Comparison of ENCODE assay signal across 8 mouse cellular contexts in the genomic region with DNA sequence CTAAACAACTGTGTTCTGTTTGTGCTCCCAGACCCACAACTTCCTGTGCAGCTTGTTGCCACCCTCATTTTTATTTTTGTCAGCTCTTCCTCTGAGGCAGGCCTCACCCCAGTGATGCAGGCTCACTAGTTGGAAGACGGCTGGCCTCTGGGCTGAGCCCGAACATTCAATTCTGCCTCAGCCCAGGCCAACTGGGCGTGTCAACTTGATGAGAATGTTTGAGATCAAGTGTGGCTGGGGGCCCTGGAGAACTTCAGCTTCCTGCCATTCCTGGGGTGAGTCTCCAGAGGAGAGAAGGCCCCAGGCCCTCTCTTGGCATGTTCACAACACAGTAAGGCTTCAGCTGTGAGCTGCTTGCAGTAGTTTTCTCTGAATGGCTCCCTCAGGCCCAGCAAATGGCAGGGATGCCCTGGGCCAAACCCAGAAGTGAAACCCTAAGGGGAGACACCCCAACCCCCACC. TPM values are rescaled to one million over a fixed set of nuclear protein-coding genes. Genes with fewer than 3 reads are reported as not detected.
DNase-seq lines count a peak whose midpoint lies in the region; ATAC-seq lines count a peak whose summit lies in the region.

No protein-coding gene starts in this region.

- ATAC-seq in midbrain, embryonic 14.5 days (ENCODE audit: low FRiP score, low TSS enrichment), result no peak

- H3K27ac ChIP-seq in midbrain, embryonic 14.5 days (replicated peaks; ENCODE audit: low read depth, low read length), result no peak overlapping the region

- no peaks in the 10 kb centered on the region for H3K27me3 ChIP-seq in midbrain, embryonic 14.5 days (ENCODE audit: control insufficient read depth, insufficient read depth, low read length)

- no peak overlapping the region for H3K4me3 ChIP-seq in midbrain, embryonic 14.5 days (replicated peaks; ENCODE audit: low read depth, low read length)

- no peaks in the 10 kb centered on the region for H3K36me3 ChIP-seq in midbrain, embryonic 14.5 days (ENCODE audit: control insufficient read depth, insufficient read depth, low read length)

- WGBS in midbrain, embryonic 14.5 days, result 82% methylated on average over 3 of the region's 3 CpGs

- H3K9ac ChIP-seq in midbrain, embryonic 14.5 days (replicated peaks; ENCODE audit: low read length), result no peak overlapping the region

- no peaks in the 10 kb centered on the region for H3K4me1 ChIP-seq in midbrain, embryonic 14.5 days (ENCODE audit: control insufficient read depth, insufficient read depth, low read length)

- intact Hi-C loops in heart, postnatal 25 days (cut with DNase I), result no loop called here

- DNase-seq in B cell, adult 2 months, result peak; percentile 64 to 69
- peak; percentile 86 for DNase-seq in T-cell, adult 2 months (ENCODE audit: low spot score)
- peak; percentile 67 for DNase-seq in heart, postnatal 25 days (ENCODE audit: low spot score)
- peak; percentile 63 for DNase-seq in lung, postnatal 10 days
- peak; percentile 72 for DNase-seq in thymus, postnatal 4 days
- no peak for DNase-seq in midbrain, embryonic 14.5 days
- no peak for DNase-seq in layer of hippocampus, adult 9-10 months (ENCODE audit: low spot score)
- DNase-seq in cerebellum, postnatal 14 days, result no peak

- no peak overlapping the region for H3K4me2 ChIP-seq in midbrain, embryonic 14.5 days (ENCODE audit: low read length)

- no peaks in the 10 kb centered on the region for H3K9me3 ChIP-seq in midbrain, embryonic 14.5 days (ENCODE audit: control insufficient read depth, low read length)

RNA-seq across cellular contexts. Expression of a gene that starts 1.7 kb away (rescaled TPM):
- total RNA-seq in heart, postnatal 25 days (2021), result 10 to 100 TPM; 20.9 to 25.1 TPM
- polyA plus RNA-seq in midbrain, embryonic 14.5 days (2014; fragmentation: Nextera tagmentation; extraction: Ambion mirVana), result 73.9 and 74.2 TPM in 2 replicates

RNA-seq across cellular contexts. Expression of a gene that starts 50.4 kb away (rescaled TPM):
- 10 to 100 TPM; 27.6 to 30.5 TPM for total RNA-seq in heart, postnatal 25 days (2021)
- 59.9 and 76.7 TPM in 2 replicates for polyA plus RNA-seq in midbrain, embryonic 14.5 days (2014; fragmentation: Nextera tagmentation; extraction: Ambion mirVana)

RNA-seq across cellular contexts. Expression of a gene that starts 50.7 kb away (rescaled TPM):
- 10 to 100 TPM; 36.5 to 38.7 TPM for total RNA-seq in heart, postnatal 25 days (2021)
- polyA plus RNA-seq in midbrain, embryonic 14.5 days (2014; fragmentation: Nextera tagmentation; extraction: Ambion mirVana), result 134 and 163 TPM in 2 replicates

Comparison
In these comparisons a context has a peak if more than half of its experiments do, and no peak if none do; other contexts are left out.
1. DNase-seq: peak in B cell, adult 2 months (2 of 2), T-cell, adult 2 months (single experiment), heart, postnatal 25 days (single experiment), lung, postnatal 10 days (single experiment) and thymus, postnatal 4 days (single experiment); none in midbrain, embryonic 14.5 days (single experiment), layer of hippocampus, adult 9-10 months (single experiment) and cerebellum, postnatal 14 days (0 of 2).